In genomic region chr15:99526681-99527080, GRCm38 (mm10) we compare ENCODE assay signal across 11 mouse cellular contexts. TPM values are rescaled to one million over a fixed set of nuclear protein-coding genes. Genes with fewer than 3 reads are reported as not detected.
DNase-seq lines count a peak whose midpoint lies in the region; ATAC-seq and TF ChIP-seq lines count a peak whose summit lies in the region.
"Had no signal": no experiment of that assay in that cellular context is flagged by ENCODE, and none has a peak within 500 bp of the region (broad histone marks: within the 10 kb centered on the region; RNA-seq: fewer than 3 reads in every experiment).

No protein-coding gene starts in this region.

- H3K27ac ChIP-seq in cerebellum, adult 2 months (ENCODE audit: insufficient read depth, low read length) = peak overlapping the region; percentile 86
- H3K27ac ChIP-seq in hindbrain, postnatal 0 days = peak overlapping the region; percentile 86
- H3K27ac ChIP-seq: liver, embryonic 15.5 days had no signal

- no peaks in the 10 kb centered on the region for H3K27me3 ChIP-seq in cerebellum, adult 2 months (ENCODE audit: control insufficient read depth, insufficient read depth, low read length)
- no peaks in the 10 kb centered on the region for H3K27me3 ChIP-seq in hindbrain, postnatal 0 days (ENCODE audit: insufficient read depth, low read length)

- DNase-seq in frontal cortex, postnatal 36 days (ENCODE audit: low spot score in 2 of 2) = peak; percentile 47 to 50
- DNase-seq in frontal cortex, postnatal 14 days (ENCODE audit: low spot score in 2 of 2) = no peak
- peak; percentile 69 to 78 for DNase-seq in cerebellum, adult 2 months
- peak; percentile 16 for DNase-seq in hindbrain, postnatal 0 days (ENCODE audit: low spot score)
- peak; percentile 67 for DNase-seq in lung, postnatal 36 days
- no peak for DNase-seq in embryo, embryonic 10.5 days (ENCODE audit: low spot score)
- DNase-seq in spleen, postnatal 10 days (ENCODE audit: low spot score in 2 of 2) = no peak
- no peak for DNase-seq in embryo, embryonic 11 days

- peak overlapping the region; percentile 50 for H3K9ac ChIP-seq in hindbrain, postnatal 0 days (replicated peaks; ENCODE audit: low read length)
- H3K9ac ChIP-seq: liver, embryonic 15.5 days had no signal

- no peak for TF ChIP-seq CTCF in cerebellum, adult 2 months (IDR thresholded peaks at IDR 0.05; ENCODE audit: borderline replicate concordance, insufficient read depth, low read depth, low read length)
- no peak for TF ChIP-seq CTCF in hindbrain, postnatal 0 days (IDR thresholded peaks at IDR 0.05; ENCODE audit: low read depth)

- no peak for ATAC-seq in hindbrain, postnatal 0 days

- no peaks in the 10 kb centered on the region for H3K36me3 ChIP-seq in hindbrain, postnatal 0 days (ENCODE audit: insufficient read depth, low read length)
- H3K36me3 ChIP-seq: liver, embryonic 15.5 days had no signal

- peak; percentile 32; the same call in 1 of the 2 replicates for TF ChIP-seq POLR2A in cerebellum, adult 2 months (IDR thresholded peaks at IDR 0.05; ENCODE audit: borderline replicate concordance, insufficient read depth, low read length)

- H3K4me1 ChIP-seq in cerebellum, adult 2 months (ENCODE audit: control insufficient read depth, insufficient read depth, low read length) = peaks cover 46% of the 10 kb centered on the region
- 0 out of 2 replicates have a peak, but pooled peaks cover 12% of the 10 kb centered on the region for H3K4me1 ChIP-seq in hindbrain, postnatal 0 days (ENCODE audit: insufficient read depth, low read length)

- WGBS in cerebellum, adult 2 months = 7% methylated on average over 2 of the region's 2 CpGs
- WGBS in hindbrain, postnatal 0 days = 63% methylated on average over 2 of the region's 2 CpGs

- H3K4me3 ChIP-seq in cerebellum, adult 2 months (replicated peaks; ENCODE audit: insufficient read depth, low read depth, low read length) = peak overlapping the region; percentile 91
- peak overlapping the region; percentile 26 for H3K4me3 ChIP-seq in hindbrain, postnatal 0 days (ENCODE audit: low read length)
- H3K4me3 ChIP-seq: liver, embryonic 15.5 days had no signal

- no peaks in the 10 kb centered on the region for H3K9me3 ChIP-seq in hindbrain, postnatal 0 days (ENCODE audit: low read length)
- H3K9me3 ChIP-seq: liver, embryonic 15.5 days had no signal

- peak overlapping the region; percentile 52 for H3K4me2 ChIP-seq in hindbrain, postnatal 0 days (ENCODE audit: low read depth, low read length)
- H3K4me2 ChIP-seq: liver, embryonic 15.5 days had no signal

RNA-seq across cellular contexts. Expression of gene Faim2, which starts 1.3 kb away (rescaled TPM):
- polyA plus RNA-seq in cerebellum, adult 2 months (2012; rRNA removed) = 241 and 263 TPM in 2 replicates
- total RNA-seq in hindbrain, postnatal 0 days (2014; rRNA removed) = 30.5 and 33.4 TPM in 2 replicates
- 54.6 and 57.9 TPM in 2 replicates for polyA plus RNA-seq in hindbrain, postnatal 0 days (2015; fragmentation: Nextera tagmentation; extraction: Ambion mirVana)

RNA-seq across cellular contexts. Expression of gene Bcdin3d, which starts 52.2 kb away (rescaled TPM):
- polyA plus RNA-seq in cerebellum, adult 2 months (2012; rRNA removed) = 11.6 and 12.4 TPM in 2 replicates
- total RNA-seq in hindbrain, postnatal 0 days (2014; rRNA removed) = 10.1 and 13.7 TPM in 2 replicates
- polyA plus RNA-seq in hindbrain, postnatal 0 days (2015; fragmentation: Nextera tagmentation; extraction: Ambion mirVana) = 12.6 and 12.7 TPM in 2 replicates

RNA-seq across cellular contexts. Expression of gene Aqp2, which starts 52.2 kb away (rescaled TPM):
- 0.23 and 0.43 TPM in 2 replicates for polyA plus RNA-seq in cerebellum, adult 2 months (2012; rRNA removed)
- not detected in 2 replicates for total RNA-seq in hindbrain, postnatal 0 days (2014; rRNA removed)
- polyA plus RNA-seq in hindbrain, postnatal 0 days (2015; fragmentation: Nextera tagmentation; extraction: Ambion mirVana) = 0.10 TPM in 1 of 2 replicates, not detected in the other
- polyA plus RNA-seq: large intestine, adult 2 months; liver, embryonic 15.5 days; stomach, embryonic 16.5 days had no signal

Comparison
In these comparisons a context has a peak if more than half of its experiments do, and no peak if none do; other contexts are left out.
1. DNase-seq: peak in frontal cortex, postnatal 36 days (2 of 2), cerebellum, adult 2 months (2 of 2), hindbrain, postnatal 0 days (single experiment) and lung, postnatal 36 days (single experiment); none in frontal cortex, postnatal 14 days (0 of 2), embryo, embryonic 10.5 days (single experiment), spleen, postnatal 10 days (0 of 2) and embryo, embryonic 11 days (single experiment).